Mouse (Mus musculus) ES-Bruce4 (cell line): ENCODE measurements around the gene Doc2b.

ENCODE experiments used
- CTCF ChIP-seq: IDR thresholded peaks from one replicate; pipeline ENCODE4 v1.8.1; 2011; ENCODE audit warnings: low read depth, low read length
- EP300 ChIP-seq: IDR thresholded peaks from 2 replicates; pipeline ENCODE4 v1.6.1; 2011; ENCODE audit warnings: low read depth, low read length; ENCODE audit not compliant: insufficient read depth
- POLR2A ChIP-seq: IDR thresholded peaks from one replicate; pipeline ENCODE4 v1.8.1; 2011; ENCODE audit warnings: low read length; ENCODE audit not compliant: insufficient read depth

DNA sequence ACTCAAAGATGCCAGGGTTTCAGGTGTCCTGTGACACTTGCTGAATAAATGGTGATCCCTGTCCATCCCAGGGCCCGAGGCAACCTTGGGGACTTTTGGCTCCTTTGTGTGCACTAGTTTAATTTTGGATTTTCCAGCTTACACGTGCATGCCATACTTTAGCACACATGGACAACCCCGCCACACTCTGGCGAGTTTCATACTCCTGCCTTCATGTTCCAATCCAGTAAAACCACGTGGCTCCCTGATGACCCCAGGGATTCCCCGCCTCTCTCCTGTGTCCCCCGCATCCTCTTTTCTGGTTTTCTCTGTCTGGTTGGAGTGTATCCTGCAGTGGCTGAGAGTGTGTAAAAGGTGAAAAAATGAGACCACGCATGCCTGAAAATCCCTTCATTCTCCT, 31.6 kb upstream of the Doc2b start:
- TF ChIP-seq CTCF (no peak), POLR2A (no peak), EP300 (no peak)
